Mouse (Mus musculus): ENCODE data around the gene E4f1. TPM values are rescaled to one million over a fixed set of nuclear protein-coding genes. Genes with fewer than 3 reads are reported as not detected.

The E4f1 gene
- polyA plus RNA-seq, 1 experiment = 19.4 TPM

DNA sequence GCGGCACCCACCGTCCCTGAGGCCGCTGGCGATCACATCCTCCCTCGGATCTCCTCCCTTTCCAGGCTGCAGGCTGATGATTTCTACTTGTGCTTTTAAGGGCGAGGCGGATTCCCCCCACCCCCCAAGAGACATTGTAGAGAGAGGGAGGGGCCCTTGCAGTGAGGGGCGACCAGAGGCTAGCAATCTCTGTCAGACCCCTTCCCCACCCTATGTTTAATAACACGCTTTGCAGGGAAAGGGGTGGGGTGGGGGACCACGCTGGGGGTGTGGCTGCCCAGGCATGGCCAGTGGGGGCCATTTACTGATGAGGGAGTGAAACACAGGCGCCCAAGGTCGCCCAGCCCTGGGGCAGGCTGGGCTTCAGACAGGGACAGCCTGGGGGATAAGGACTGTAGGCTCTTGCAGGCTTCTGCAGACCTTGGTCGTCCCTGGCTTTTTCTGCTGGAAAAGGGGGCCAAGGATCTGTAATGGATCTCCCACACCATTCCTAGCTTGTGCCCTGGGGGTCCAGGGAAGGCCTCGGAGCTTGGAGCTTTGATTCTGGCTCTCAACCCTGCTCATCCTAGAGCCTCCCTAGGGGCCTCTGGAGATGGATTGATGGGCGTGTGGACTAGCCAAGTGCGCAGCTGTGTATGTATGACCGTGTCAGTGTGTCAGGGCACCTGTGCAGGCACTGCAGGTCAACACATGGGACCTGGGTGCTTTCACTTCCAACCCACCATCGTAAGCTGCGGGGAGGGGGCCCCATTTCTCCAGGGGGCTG lies 19.3 kb upstream of the E4f1 start:
- no peak for TF ChIP-seq GATA1 (IDR thresholded peaks at IDR 0.05; ENCODE audit: low read length)

DNA sequence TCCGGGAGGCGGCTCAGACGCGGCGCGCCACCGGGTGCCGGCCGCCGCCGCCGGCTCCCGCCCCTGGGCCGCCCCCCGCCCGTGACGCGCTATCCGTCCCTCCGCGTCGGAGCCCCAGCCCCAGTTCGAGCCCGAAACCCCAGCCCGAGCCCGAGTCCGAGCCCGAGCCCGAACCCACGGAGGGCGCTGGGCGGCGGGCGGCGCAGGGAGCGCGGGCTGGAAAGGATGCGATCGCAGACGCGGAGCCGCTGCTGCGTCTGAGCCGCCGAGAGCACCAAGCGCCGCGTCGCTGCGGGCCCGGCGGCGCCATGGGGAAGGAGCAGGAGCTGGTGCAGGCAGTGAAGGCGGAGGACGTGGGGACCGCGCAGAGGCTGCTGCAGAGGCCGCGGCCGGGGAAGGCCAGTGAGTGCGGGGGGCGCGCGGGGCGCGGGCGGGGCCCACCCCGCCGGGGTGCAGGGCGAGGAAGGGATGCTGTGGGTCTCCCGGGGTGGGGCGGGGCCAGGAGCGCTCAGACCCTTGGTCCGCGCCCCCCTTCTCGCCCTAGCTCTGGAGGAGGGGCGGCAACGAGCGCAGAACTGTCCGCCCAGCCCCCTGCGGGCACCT lies 18.6 kb upstream of the E4f1 start:
- no peak for TF ChIP-seq GATA1 (IDR thresholded peaks at IDR 0.05; ENCODE audit: low read length)

DNA sequence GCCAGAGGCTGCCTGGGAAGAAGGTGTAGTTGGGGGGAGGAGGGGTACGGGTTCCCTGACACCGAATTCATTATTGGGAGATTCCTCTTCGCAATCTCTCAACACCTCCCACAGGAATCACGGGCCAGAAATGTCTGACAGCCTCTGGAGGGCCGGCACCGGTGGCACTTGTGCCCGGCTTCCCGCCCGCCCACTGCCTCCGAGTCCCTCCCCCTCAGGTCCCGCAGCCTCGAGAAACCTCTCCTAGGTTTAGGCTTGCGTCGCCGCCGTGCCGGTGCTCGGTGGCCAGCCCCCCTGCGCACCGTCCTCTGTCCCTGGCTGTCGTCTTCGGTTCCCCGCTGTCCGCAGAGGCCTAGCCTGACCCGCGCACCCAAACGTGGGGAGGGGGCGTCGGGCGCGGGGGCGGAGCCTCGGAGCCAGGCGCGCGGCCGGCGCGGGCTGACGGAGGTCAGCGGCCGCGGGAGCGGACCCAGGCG lies 18.1 kb upstream of the E4f1 start, which contains the start of gene Caskin1:
Gene Caskin1, plus strand, starts transcription at position 416 of the 476 bp plus-strand sequence.
- no peak for TF ChIP-seq GATA1 (IDR thresholded peaks at IDR 0.05; ENCODE audit: low read length)

DNA sequence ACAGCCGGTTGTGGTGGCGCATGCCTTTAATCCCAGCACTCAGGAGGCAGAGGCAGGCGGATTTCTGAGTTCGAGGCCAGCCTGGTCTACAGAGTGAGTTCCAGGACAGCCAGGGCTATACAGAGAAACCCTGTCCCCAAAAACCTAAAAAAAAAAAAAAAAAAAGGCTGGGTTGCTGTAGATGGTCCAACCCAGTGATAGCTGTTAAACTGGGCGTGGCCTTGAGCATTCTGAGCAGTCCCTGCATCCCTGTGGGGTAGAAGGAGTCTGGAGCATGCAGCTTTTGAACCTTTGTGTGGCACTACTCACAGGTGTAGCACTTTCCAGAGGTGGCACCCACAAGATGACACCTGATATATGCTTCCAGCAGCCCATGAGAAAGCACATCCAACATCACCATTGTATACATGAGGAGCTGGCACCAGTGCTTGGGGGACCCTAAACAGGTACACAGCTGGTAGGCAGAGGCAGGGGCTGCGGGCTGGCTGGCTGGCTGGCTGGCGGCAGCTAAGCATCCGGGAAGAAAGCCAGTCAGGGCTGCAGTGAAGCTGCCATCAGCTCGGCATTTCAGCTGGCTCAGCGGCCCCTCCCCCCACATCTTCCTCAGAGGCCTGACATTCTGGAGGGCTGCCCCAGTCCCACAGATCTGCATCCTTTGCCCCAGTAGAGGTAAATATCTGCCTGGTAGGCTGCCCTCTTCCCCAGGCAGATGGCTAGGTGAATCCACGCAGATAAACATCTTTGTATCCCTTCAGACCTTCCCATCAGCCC lies 15.2 kb upstream of the E4f1 start:
- no peak for TF ChIP-seq GATA1 (IDR thresholded peaks at IDR 0.05; ENCODE audit: low read length)

DNA sequence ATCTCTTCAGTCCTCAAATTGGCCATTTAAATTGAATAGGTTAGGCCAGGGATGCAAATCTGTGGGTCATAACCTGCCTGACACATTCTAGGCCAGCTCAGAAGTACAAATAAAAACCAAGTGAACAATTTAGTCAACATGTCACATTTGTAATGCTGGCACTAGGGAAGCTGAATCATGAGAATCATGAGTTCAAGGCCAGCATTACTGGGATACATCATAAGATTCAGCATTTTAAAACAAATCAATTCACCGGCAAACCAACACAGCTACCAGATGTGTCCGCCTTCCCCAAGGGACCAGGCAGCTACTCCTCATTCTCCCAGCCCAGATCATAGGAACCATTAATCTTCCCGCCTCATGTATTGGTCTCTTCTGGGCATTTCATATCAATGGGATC lies 13.4 kb upstream of the E4f1 start:
- no peak for TF ChIP-seq GATA1 (IDR thresholded peaks at IDR 0.05; ENCODE audit: low read length)

DNA sequence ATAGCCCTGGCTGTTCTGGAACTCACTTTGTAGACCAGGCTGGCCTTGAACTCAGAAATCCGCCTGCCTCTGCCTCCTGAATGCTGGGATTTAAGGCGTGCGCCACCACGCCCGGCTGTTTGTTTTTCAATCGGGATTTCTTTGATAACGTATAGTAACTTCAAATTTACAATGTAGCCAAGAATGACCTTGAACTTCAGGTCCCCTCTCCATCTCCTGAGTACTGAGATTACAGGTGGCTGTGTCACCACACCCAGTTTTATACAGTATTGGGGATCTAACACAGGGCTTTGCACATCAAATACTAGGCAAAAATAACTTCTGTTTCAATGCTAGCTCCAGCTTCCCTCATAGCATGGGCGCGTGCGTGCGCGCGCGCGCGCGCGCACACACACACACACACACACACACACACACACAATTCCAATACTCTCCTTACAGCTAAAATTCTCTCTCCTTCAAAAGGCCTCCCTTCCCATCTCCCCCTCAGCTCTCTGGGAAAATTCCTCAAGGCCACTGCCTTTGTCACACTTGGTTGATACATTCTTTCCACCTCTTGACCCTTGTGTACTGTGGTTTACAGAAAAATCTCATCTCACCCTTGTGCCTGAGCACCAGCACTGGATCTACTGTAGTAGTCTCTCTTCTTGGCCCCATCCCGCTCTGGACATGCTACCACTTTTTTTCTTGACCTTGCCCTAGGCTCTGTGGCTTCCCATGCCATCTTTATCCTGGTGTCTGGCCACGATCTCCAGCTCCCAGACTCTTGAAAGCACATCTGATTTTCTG lies 11.1 kb upstream of the E4f1 start:
- TF ChIP-seq GATA1 (IDR thresholded peaks at IDR 0.05; ENCODE audit: low read length) = no peak

DNA sequence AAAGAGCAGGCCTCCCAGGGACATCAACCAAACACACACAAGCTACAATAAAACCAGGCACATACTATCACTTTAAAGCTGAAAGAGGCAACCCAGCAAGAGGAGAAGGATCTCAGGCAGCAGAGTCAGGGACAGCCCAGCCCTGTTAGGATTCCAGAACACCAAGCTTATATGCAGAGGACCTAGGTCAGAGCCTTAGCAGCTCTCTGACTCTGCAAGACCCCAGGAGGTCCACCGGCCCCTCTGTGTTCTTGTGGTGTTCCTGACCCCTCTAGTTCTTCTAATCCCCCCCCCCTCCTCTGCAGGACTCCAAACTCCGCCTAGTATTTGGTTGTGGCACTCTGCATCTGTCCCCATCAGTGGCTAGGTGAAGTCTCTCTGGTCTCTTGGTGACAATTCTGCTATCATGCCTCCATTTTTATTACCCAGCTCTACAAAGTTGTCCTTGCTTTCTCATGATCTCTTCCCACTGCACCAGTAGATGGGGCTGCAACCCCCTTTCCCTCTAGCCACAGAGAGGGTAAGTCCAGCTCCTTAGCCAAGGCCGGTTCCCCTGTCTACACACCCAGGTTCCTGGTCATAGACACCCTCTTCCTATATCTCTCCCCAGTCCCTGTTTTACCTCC lies 10.2 kb upstream of the E4f1 start:
- TF ChIP-seq GATA1 (IDR thresholded peaks at IDR 0.05; ENCODE audit: low read length) = no peak

DNA sequence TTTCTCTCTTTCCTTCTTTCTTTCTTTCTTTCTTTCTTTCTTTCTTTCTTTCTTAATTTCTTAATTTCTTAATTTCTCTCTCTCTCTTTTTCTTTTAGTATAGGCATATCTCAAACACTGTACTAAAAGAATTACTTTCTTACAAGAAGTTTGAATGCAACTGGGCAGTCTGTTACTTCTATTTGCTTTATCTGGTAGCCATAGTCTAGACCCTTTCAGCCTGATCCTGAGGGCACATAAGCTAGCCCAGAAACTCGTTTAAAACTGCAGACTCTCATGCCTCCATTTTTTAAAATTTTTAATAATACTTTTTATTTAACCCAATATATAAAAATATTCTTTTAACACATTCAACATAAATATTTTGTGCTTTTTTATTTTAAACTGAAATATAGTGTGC lies 9.3 kb upstream of the E4f1 start:
- no peak for TF ChIP-seq GATA1 (IDR thresholded peaks at IDR 0.05; ENCODE audit: low read length)

DNA sequence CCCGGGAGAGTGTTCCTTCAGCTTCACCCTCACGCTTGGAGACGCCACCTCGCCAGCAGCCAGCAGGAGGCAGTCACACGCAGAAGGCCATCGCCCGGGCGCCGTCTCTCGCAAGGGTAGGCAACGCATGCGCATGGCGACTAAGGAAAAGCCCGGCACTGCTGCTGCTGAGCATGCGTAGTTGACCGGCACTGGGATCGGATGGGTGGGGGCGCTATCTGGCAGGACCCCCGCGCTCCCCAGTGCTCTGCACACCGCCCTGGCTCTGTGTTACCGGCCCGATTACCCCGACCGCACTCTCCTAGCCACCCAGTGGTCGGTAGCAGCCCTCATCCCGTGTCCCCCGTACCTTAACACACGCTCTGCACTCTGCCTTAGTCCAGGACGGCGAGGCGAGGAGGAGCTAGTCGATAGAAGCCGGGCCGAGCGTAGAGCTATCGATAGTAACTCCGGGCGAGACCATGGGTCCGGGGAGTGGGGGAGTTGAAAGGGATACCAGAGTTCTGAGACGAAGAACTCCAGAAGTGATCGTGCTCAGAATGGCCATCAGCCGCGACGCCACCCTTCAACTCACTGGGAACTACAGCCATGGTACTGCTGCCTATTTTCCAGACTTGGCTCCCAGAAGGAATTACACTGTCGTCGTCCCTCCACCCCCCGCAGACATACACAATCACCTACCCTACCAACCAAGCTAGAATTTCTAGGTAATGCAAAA lies 8.7 kb upstream of the E4f1 start, which contains the start of gene Mlst8:
Gene Mlst8, minus strand, starts transcription at position 416 of the 718 bp plus-strand sequence.
- no peak for TF ChIP-seq GATA1 (IDR thresholded peaks at IDR 0.05; ENCODE audit: low read length)

DNA sequence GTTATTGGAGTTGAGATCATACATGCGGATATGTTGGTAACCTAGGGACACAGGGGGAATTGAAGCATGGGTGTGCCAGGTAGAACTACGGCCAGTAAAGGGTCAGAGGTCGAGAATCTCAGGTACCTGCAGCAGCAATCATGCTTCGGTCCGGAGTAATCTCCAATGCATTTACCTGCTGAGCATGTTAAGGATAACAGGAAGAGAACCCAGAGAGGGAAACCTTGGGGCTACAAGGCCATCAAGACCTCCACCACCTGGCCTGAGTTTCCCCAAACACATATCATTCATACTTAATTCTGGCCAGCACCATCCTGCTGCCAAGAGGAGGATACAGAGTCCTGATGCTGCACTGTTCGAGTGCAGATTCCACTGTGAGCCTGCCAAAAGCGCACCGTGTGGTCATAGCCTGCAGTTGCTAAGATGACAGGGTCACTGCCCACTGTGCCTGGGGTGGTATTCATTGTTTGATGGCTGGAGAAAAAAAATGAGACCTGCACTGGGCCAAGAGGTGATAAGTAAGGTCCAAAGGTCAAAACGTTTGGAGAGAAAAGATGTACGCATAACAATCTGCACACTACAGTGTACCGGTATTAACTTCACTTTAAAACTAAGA lies 8.0 kb upstream of the E4f1 start:
- no peak for TF ChIP-seq GATA1 (IDR thresholded peaks at IDR 0.05; ENCODE audit: low read length)

DNA sequence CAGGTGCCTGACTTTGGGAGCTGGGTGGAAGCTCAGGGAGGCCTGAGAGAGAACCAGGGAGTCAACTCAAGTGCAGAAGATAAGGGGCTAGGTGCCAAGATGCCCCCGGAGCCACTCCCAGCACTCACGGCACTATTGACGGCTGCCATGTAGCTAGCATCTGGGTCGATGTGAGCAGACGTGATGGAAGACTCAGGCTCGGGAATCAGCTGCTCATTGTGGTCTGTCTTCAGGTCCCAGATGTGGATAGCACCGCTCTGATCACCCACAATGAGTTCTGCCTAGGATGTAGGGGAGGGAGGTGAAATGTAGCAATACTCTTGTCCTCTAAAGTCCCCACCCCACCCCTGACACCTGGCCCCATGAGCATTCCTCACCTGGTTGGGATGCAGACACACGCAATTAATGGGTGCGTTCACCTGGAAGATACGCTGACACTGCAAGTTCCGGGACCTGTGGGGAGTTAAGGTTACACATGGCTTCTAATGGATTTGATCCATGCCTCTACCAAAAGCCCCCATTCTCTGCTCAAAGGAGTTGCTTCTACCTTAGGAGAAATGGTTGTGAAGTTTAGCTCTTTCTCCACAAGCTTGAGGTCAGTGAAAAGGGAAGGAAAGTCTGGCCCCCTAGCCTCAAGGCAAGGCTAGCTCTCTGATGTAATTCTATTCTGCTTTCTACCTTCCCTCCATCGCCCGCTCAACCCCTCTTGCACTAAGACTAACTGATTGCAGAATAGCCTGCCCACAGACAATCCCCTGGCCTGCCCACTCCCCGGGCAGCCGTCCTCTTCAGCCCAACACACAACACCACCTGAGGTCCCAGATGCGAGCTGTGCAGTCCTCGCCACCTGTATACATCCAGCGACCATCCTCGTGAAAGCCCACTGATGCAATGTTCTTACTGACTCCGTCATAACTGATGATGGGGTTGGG lies 7.2 kb upstream of the E4f1 start:
- no peak for TF ChIP-seq GATA1 (IDR thresholded peaks at IDR 0.05; ENCODE audit: low read length)

DNA sequence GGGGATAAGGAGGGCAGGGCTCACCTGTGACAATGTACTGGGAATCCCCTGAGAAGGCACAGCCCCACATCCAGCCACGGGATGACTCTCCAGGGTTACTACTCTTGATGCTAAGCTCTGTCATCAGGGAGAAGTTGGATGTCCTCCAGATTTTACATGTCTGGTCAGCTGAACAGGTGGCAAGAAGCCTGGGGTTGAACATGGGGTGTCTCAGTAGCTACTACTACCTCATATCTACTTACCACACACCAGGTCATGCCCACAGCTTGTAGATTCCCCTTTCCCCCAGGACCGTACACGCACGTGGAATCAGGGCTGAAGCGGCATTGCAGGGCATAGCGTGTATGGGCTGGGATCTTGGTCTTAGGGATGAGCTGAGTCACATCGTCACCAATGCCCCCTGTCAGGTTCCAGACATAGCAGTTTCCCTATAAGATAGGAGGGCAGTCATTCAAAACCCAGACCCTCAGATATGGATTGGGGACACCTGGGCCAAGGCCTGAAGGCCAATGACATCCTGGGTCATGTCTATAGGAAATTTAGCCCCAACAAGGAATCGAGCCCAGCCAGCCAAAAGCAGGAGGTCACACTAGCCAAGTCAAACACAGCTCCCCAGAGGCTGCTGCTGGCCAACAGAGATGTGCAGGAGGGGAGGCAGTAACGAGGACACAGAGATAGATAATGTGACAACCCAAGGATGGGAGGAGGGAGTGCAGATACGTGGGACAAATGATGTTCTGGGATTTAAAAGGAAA lies 6.1 kb upstream of the E4f1 start:
- no peak for TF ChIP-seq GATA1 (IDR thresholded peaks at IDR 0.05; ENCODE audit: low read length)
